Mouse (Mus musculus) kidney, adult 2 months (tissue): Measurements from ENCODE around the gene Fam13c.

Source experiments
- CTCF ChIP-seq: fragments of 200-500 bp; conservative IDR thresholded peaks from 2 replicates; pipeline ENCODE4 v1.5.1; 2011; ENCODE audit warnings: low read depth, mild to moderate bottlenecking, control low read depth, low read length, moderate library complexity, mixed read lengths; ENCODE audit not compliant: insufficient read depth, insufficient read length
- POLR2A ChIP-seq: fragments of 200-500 bp; IDR thresholded peaks from one replicate; pipeline ENCODE4 v1.6.1; 2011; ENCODE audit warnings: low read depth, low read length, control low read depth

DNA sequence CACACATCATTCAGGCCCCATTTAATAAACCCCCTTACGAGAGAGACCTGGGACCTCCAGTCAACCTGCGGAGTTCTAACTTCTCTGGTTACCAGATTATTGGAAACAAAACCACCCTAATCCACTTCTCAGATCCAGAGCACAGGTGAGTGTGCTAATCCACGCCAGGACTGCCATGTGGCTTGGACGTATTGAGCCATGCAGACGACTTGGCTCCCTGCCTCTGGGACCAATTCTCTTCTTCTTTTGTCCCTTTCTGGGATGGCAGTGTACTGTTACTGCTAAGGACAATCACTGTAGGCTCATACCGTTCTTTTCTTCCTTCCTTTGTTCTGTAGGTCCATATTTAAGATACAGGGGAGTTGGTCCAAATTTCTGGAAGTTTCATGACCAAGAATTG lies 102.6 kb downstream of the Fam13c start:
- TF ChIP-seq CTCF (no peak), POLR2A (no peak)
